Mouse (Mus musculus) right cerebral cortex, adult 18-20 months (tissue): ENCODE data around the gene Mt3.

Source experiments
- DNase-seq: peaks from one replicate; pipeline ENCODE4 v3.0.0; 2022; ENCODE audit warnings: mixed read lengths

Gene Mt3

GRCm38 (mm10) chr8:94187290-94188002 is 35.0 kb downstream of the Mt3 start:
- DNase-seq = no peak

GRCm38 (mm10) chr8:94189275-94190031 is 37.0 kb downstream of the Mt3 start:
- DNase-seq = peak; percentile 69

GRCm38 (mm10) chr8:94191101-94191691 is 38.8 kb downstream of the Mt3 start:
- DNase-seq = no peak

GRCm38 (mm10) chr8:94192926-94193325 is 40.5 kb downstream of the Mt3 start:
- no peak for DNase-seq

GRCm38 (mm10) chr8:94194591-94195223 is 42.3 kb downstream of the Mt3 start:
- DNase-seq = no peak

GRCm38 (mm10) chr8:94199202-94199869 is 46.9 kb downstream of the Mt3 start:
- no peak for DNase-seq
